Mouse (Mus musculus) megakaryocyte, embryonic 14.5 days (primary cell): ENCODE results near the gene Prss34.

Experiments
- FLI1 ChIP-seq: IDR thresholded peaks from 2 replicates; pipeline ENCODE4 v1.6.1; 2012; ENCODE audit warnings: low read length, inconsistent platforms, mixed read lengths
- GATA1 ChIP-seq: IDR thresholded peaks from 3 replicates; pipeline ENCODE4 v1.6.1; 2012; ENCODE audit warnings: mixed read lengths, low read length, inconsistent platforms, borderline replicate concordance

GRCm38 (mm10) chr17:25318354-25318753, 20.2 kb downstream of the Prss34 start, which contains the start of gene Prss29:
- TF ChIP-seq GATA1 (no peak), FLI1 (no peak)
